In the genomic region with DNA sequence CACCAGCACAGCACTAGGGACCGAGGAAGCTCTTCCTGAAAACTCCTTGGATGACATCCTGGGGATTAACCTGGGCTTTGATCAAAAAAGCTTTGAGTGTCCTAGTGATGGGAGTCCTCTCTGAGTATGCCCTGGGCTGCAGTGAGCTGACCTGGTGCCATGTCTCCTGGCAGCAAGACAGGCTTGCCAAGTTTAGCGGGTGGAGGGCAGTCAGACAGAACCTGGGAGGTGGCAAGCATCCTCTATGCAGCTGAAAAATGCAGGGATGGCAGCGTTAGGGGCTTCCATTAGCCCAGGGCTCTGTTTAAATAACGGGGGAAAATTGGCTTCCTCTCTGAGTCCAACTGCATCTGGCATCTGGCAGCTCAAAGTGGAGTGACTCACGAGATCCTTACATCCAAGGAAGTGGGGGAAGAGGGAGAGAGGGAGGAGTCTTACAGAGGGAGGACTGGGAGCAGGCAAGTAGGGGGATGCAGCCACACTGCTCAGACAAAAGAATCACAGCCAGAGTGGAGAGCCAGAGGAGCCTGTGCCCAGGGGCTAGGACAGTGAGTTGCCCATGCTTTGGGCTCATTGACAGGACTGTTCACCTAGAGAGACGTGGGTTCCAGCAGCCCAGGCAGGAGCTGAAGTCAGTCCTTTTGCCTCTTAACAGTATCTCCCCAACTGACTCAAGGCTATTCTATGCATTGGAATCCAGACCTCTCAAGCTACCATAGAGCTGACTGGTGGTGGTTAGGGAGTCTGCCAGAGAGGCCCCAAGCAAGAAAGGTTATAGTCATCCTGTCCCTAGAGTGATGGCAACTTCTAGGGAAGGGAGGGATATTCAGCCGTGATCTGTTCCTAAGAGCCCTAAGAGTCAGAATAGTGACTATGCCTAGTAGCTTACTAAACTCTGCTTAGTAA, we compare ENCODE assay signal across 11 mouse cellular contexts. TPM values are rescaled to one million over a fixed set of nuclear protein-coding genes. Genes with fewer than 3 reads are reported as not detected.
A peak's percentile ranks its signal among the peaks of the same experiment; 100 is the strongest.
DNase-seq lines count a peak whose midpoint lies in the region; ATAC-seq and TF ChIP-seq lines count a peak whose summit lies in the region.
"Had no signal": no experiment of that assay in that cellular context is flagged by ENCODE, and none has a peak within 500 bp of the region (broad histone marks: within the 10 kb centered on the region; RNA-seq: fewer than 3 reads in every experiment).

No protein-coding gene starts in this region.

- H3K36me3 ChIP-seq in lung, embryonic 14.5 days (ENCODE audit: insufficient read depth): no peaks in the 10 kb centered on the region

- TF ChIP-seq CTCF in lung, embryonic 14.5 days (IDR thresholded peaks at IDR 0.05; ENCODE audit: low read depth): no peak

- ATAC-seq in cerebellum, adult (ENCODE audit: insufficient number of reproducible peaks, low FRiP score, low TSS enrichment): no peak
- ATAC-seq in lung, embryonic 14.5 days (ENCODE audit: insufficient read depth): 0 out of 2 replicates have a peak, but pooled peaks have one; percentile 24

- H3K4me2 ChIP-seq in lung, embryonic 14.5 days: no peak overlapping the region
- H3K4me2 ChIP-seq: liver, embryonic 11.5 days had no signal

- peak overlapping the region; percentile 19; the same call in 1 of the 2 replicates for H3K27ac ChIP-seq in lung, embryonic 14.5 days (ENCODE audit: low read depth)
- H3K27ac ChIP-seq: gastrocnemius, adult 2 months had no signal

- WGBS in lung, embryonic 14.5 days: 32% methylated on average over 7 of the region's 7 CpGs

- H3K9me3 ChIP-seq in lung, embryonic 14.5 days (ENCODE audit: low read depth, low read length): no peaks in the 10 kb centered on the region

- 0 out of 2 replicates have a peak, but pooled peaks cover 4% of the 10 kb centered on the region for H3K4me1 ChIP-seq in lung, embryonic 14.5 days (ENCODE audit: insufficient read depth)

- no peak overlapping the region for H3K4me3 ChIP-seq in lung, embryonic 14.5 days (ENCODE audit: low read depth, low read length)
- H3K4me3 ChIP-seq: gastrocnemius, adult 2 months had no signal

- DNase-seq in cerebellum, adult 18-20 months: peak; percentile 24 to 32
- peak; percentile 67 for DNase-seq in lung, embryonic 14.5 days
- DNase-seq in lung, postnatal 25 days (ENCODE audit: low spot score): no peak
- peak; percentile 59 to 63 for DNase-seq in frontal cortex, postnatal 36 days (ENCODE audit: low spot score in 2 of 2)
- DNase-seq in right cerebral cortex, postnatal 10 days (ENCODE audit: low spot score in 2 of 2): peak; percentile 44 to 67
- no peak for DNase-seq in layer of hippocampus, postnatal 10 days (ENCODE audit: low spot score in 2 of 2)
- no peak for DNase-seq in kidney, postnatal 10 days
- DNase-seq: B cell, adult 2 months; gastrocnemius, adult 2 months had no signal

- H3K9ac ChIP-seq in lung, embryonic 14.5 days: no peak overlapping the region

- H3K27me3 ChIP-seq in lung, embryonic 14.5 days (ENCODE audit: insufficient read depth, low read length): no peaks in the 10 kb centered on the region

RNA-seq across cellular contexts. Expression of a gene that starts 46.0 kb away (rescaled TPM):
- 1.9 and 3.0 TPM in 2 replicates for polyA plus RNA-seq in lung, embryonic 14.5 days (2014; fragmentation: Nextera tagmentation; extraction: Ambion mirVana)
- 100 to 1,000 TPM; 145 TPM for total RNA-seq in layer of hippocampus, postnatal 10 days (2021)

Comparison
In these comparisons a context has a peak if more than half of its experiments do, and no peak if none do; other contexts are left out.
1. DNase-seq: peak in cerebellum, adult 18-20 months (2 of 2), lung, embryonic 14.5 days (single experiment), frontal cortex, postnatal 36 days (2 of 2) and right cerebral cortex, postnatal 10 days (2 of 2); none in lung, postnatal 25 days (single experiment), layer of hippocampus, postnatal 10 days (0 of 2) and kidney, postnatal 10 days (single experiment).